Mouse (Mus musculus): Measurements from ENCODE around the gene Rpl21. TPM values are rescaled to one million over a fixed set of nuclear protein-coding genes. Genes with fewer than 3 reads are reported as not detected.
A peak's percentile ranks its signal among the peaks of the same experiment; 100 is the strongest.

Gene Rpl21
- total and polyA plus RNA-seq, 2 experiments from 2014 or later: 153 to 265 TPM

DNA sequence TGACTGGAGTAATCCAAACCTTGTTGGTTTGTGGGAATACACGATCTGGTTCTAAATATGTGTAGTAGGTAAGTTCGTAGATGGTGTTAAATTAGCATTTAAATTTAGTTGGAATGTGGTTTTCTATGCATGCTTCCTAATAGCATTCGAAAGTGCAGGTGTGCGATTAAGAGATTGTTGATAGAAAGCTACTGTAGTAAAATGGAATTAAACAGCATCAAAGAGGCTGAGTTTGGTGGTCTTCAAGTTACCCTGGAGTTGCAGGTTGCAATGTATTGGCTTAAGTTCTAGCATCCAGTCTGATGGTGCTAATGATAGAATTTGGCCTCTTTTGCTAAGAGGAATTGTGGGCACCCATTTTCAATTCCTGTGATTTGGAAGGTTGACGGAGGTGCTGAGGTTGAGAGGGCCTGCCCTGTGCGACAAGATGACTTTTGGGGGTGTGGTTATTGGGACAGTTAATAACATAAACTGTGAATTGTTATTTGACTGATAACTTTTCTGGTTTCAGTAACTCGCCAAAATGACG is 1.0 kb downstream of the Rpl21 start:
- no peak for DNase-seq (ENCODE audit: low spot score)
- no peak for ATAC-seq (ENCODE audit: insufficient read depth, low read depth)
- Histone ChIP-seq H3K9me3 (replicated peaks; ENCODE audit: control insufficient read depth, low read length) (no peaks in the 10 kb centered on the region), H3K4me3 (ENCODE audit: low read depth, low read length) (peak overlapping the region; percentile 94), H3K27ac (ENCODE audit: low read depth) (peak overlapping the region; percentile 92), H3K4me2 (ENCODE audit: low read depth, low read length) (peak overlapping the region; percentile 89), H3K27me3 (ENCODE audit: control insufficient read depth, insufficient read depth, low read length) (no peaks in the 10 kb centered on the region), H3K36me3 (replicated peaks; ENCODE audit: control insufficient read depth, insufficient read depth, low read length) (peaks cover 45% of the 10 kb centered on the region), H3K9ac (replicated peaks; ENCODE audit: low read depth, low read length) (peak overlapping the region; percentile 90), H3K4me1 (ENCODE audit: control insufficient read depth, insufficient read depth) (peaks cover 9% of the 10 kb centered on the region; the same call in 1 of the 2 replicates)
- TF ChIP-seq EP300 (IDR thresholded peaks at IDR 0.05; ENCODE audit: low read depth): no peak
- no peak for TF ChIP-seq CTCF (IDR thresholded peaks at IDR 0.05; ENCODE audit: low read depth)
- WGBS: 13% methylated on average over 8 of the region's 8 CpGs

GRCm38 (mm10) chr5:146834959-146835358 is 2.3 kb downstream of the Rpl21 start:
- Histone ChIP-seq H3K27me3 (ENCODE audit: control insufficient read depth, insufficient read depth, low read length) (no peaks in the 10 kb centered on the region), H3K4me1 (ENCODE audit: control insufficient read depth, insufficient read depth) (peaks cover 9% of the 10 kb centered on the region; the same call in 1 of the 2 replicates), H3K36me3 (replicated peaks; ENCODE audit: control insufficient read depth, insufficient read depth, low read length) (peaks cover 51% of the 10 kb centered on the region), H3K9me3 (replicated peaks; ENCODE audit: control insufficient read depth, low read length) (no peaks in the 10 kb centered on the region), H3K4me3 (ENCODE audit: low read depth, low read length) (no peak overlapping the region), H3K27ac (ENCODE audit: low read depth) (no peak overlapping the region), H3K4me2 (ENCODE audit: low read depth, low read length) (no peak overlapping the region), H3K9ac (replicated peaks; ENCODE audit: low read depth, low read length) (no peak overlapping the region)
- DNase-seq (ENCODE audit: low spot score) (no peak), ATAC-seq (ENCODE audit: insufficient read depth, low read depth) (no peak)
- WGBS: 80% methylated on average over 8 of the region's 8 CpGs
- TF ChIP-seq CTCF (IDR thresholded peaks at IDR 0.05; ENCODE audit: low read depth): no peak
- no peak for TF ChIP-seq EP300 (IDR thresholded peaks at IDR 0.05; ENCODE audit: low read depth)

DNA sequence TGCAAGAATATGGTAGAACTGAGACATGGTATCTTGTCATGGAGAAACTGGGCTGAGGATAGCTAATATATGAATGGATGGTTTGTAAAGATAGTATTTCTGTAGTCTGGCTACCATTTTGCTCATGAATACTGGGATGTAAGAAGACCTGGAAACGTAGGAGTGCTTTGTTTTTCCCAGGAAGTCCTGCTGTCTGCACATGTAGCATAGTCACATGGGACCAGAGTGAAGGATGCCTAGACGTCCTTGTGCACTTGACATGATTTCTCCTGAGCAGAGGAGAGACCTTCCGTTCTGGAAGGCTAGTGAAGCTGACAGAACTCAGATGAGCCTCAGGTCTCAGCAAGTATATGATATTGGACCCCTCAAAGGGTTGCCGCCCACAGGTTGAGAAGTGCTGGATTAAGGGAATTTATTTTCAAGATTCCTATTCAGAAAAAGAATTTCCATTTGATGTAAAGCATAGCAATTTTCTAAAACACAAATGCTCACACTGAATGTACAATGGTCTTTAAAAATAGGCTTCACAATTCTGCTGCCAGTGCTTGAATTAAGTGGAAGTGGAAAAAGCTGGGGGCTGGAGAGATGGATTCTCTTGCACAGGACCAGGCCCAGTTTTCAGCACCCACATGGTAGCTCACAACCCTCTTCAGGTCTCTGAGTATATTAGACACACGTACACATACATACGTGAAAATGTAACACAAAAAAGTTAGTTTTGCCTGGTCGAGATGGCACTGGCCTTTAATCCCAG is 5.5 kb downstream of the Rpl21 start:
- TF ChIP-seq CTCF (IDR thresholded peaks at IDR 0.05; ENCODE audit: low read depth): no peak
- no peak for TF ChIP-seq EP300 (IDR thresholded peaks at IDR 0.05; ENCODE audit: low read depth)
- H3K4me2 ChIP-seq (ENCODE audit: low read depth, low read length): no peak overlapping the region
- no peak overlapping the region for H3K9ac ChIP-seq (replicated peaks; ENCODE audit: low read depth, low read length)
- H3K9me3 ChIP-seq (replicated peaks; ENCODE audit: control insufficient read depth, low read length): no peaks in the 10 kb centered on the region
- H3K27me3 ChIP-seq (ENCODE audit: control insufficient read depth, insufficient read depth, low read length): no peaks in the 10 kb centered on the region
- 59% methylated on average over 7 of the region's 7 CpGs for WGBS
- DNase-seq (ENCODE audit: low spot score): no peak
- ATAC-seq (ENCODE audit: insufficient read depth, low read depth): no peak
- H3K4me3 ChIP-seq (ENCODE audit: low read depth, low read length): no peak overlapping the region
- peaks cover 51% of the 10 kb centered on the region for H3K36me3 ChIP-seq (replicated peaks; ENCODE audit: control insufficient read depth, insufficient read depth, low read length)
- no peak overlapping the region for H3K27ac ChIP-seq (ENCODE audit: low read depth)
- peaks cover 9% of the 10 kb centered on the region; the same call in 1 of the 2 replicates for H3K4me1 ChIP-seq (ENCODE audit: control insufficient read depth, insufficient read depth)

- no peaks in the 10 kb centered on the region for H3K9me3 ChIP-seq (replicated peaks; ENCODE audit: control insufficient read depth, low read length)
- DNase-seq (ENCODE audit: low spot score) (no peak), ATAC-seq (ENCODE audit: insufficient read depth, low read depth) (no peak)
- peaks cover 51% of the 10 kb centered on the region for H3K36me3 ChIP-seq (replicated peaks; ENCODE audit: control insufficient read depth, insufficient read depth, low read length)
- H3K9ac ChIP-seq (replicated peaks; ENCODE audit: low read depth, low read length): no peak overlapping the region
- H3K27me3 ChIP-seq (ENCODE audit: control insufficient read depth, insufficient read depth, low read length): no peaks in the 10 kb centered on the region
- no peak overlapping the region for H3K4me3 ChIP-seq (ENCODE audit: low read depth, low read length)
- 55% methylated on average over 12 of the region's 12 CpGs for WGBS
- TF ChIP-seq CTCF (IDR thresholded peaks at IDR 0.05; ENCODE audit: low read depth) (no peak), EP300 (IDR thresholded peaks at IDR 0.05; ENCODE audit: low read depth) (no peak)
- no peak overlapping the region for H3K27ac ChIP-seq (ENCODE audit: low read depth)
- H3K4me1 ChIP-seq (ENCODE audit: control insufficient read depth, insufficient read depth): 0 out of 2 replicates have a peak, but pooled peaks cover 5% of the 10 kb centered on the region
- no peak overlapping the region for H3K4me2 ChIP-seq (ENCODE audit: low read depth, low read length)
Measured at GRCm38 (mm10) chr5:146838836-146839648, 6.4 kb downstream of the Rpl21 start.

GRCm38 (mm10) chr5:146839760-146840159 is 7.1 kb downstream of the Rpl21 start:
- H3K27me3 ChIP-seq (ENCODE audit: control insufficient read depth, insufficient read depth, low read length): no peaks in the 10 kb centered on the region
- no peak overlapping the region for H3K9ac ChIP-seq (replicated peaks; ENCODE audit: low read depth, low read length)
- no peaks in the 10 kb centered on the region for H3K9me3 ChIP-seq (replicated peaks; ENCODE audit: control insufficient read depth, low read length)
- no peak for DNase-seq (ENCODE audit: low spot score)
- WGBS: 53% methylated on average over 5 of the region's 5 CpGs
- H3K4me3 ChIP-seq (ENCODE audit: low read depth, low read length): no peak overlapping the region
- no peak overlapping the region for H3K4me2 ChIP-seq (ENCODE audit: low read depth, low read length)
- ATAC-seq (ENCODE audit: insufficient read depth, low read depth): no peak
- H3K36me3 ChIP-seq (replicated peaks; ENCODE audit: control insufficient read depth, insufficient read depth, low read length): peaks cover 45% of the 10 kb centered on the region
- TF ChIP-seq EP300 (IDR thresholded peaks at IDR 0.05; ENCODE audit: low read depth): no peak
- TF ChIP-seq CTCF (IDR thresholded peaks at IDR 0.05; ENCODE audit: low read depth): no peak
- H3K27ac ChIP-seq (ENCODE audit: low read depth): no peak overlapping the region
- H3K4me1 ChIP-seq (ENCODE audit: control insufficient read depth, insufficient read depth): no peaks in the 10 kb centered on the region
